ENCODE assay signal across 13 mouse cellular contexts in genomic region chr3:34561709-34562108, GRCm38 (mm10).
DNase-seq lines count a peak whose midpoint lies in the region; ATAC-seq and TF ChIP-seq lines count a peak whose summit lies in the region.
"Had no signal": no experiment of that assay in that cellular context is flagged by ENCODE, and none has a peak within 500 bp of the region (broad histone marks: within the 10 kb centered on the region; RNA-seq: fewer than 3 reads in every experiment).

No protein-coding gene starts in this region.

- no peaks in the 10 kb centered on the region for H3K9me3 ChIP-seq in embryonic facial prominence, embryonic 10.5 days
- H3K9me3 ChIP-seq in forebrain, postnatal 0 days (ENCODE audit: low read length): no peaks in the 10 kb centered on the region
- H3K9me3 ChIP-seq in midbrain, embryonic 12.5 days: no peaks in the 10 kb centered on the region
- H3K9me3 ChIP-seq: embryonic facial prominence, embryonic 12.5 days; kidney, embryonic 15.5 days had no signal

- peaks cover 40% of the 10 kb centered on the region for H3K4me1 ChIP-seq in embryonic facial prominence, embryonic 10.5 days
- H3K4me1 ChIP-seq in forebrain, postnatal 0 days (ENCODE audit: insufficient read depth): no peaks in the 10 kb centered on the region
- H3K4me1 ChIP-seq in midbrain, embryonic 12.5 days: peaks cover 57% of the 10 kb centered on the region
- H3K4me1 ChIP-seq: kidney, embryonic 15.5 days had no signal

- H3K4me2 ChIP-seq in forebrain, postnatal 0 days (ENCODE audit: low read depth): peak overlapping the region; percentile 29
- peak overlapping the region; percentile 53 for H3K4me2 ChIP-seq in midbrain, embryonic 12.5 days (replicated peaks)
- H3K4me2 ChIP-seq: embryonic facial prominence, embryonic 12.5 days; kidney, embryonic 15.5 days had no signal

- WGBS in embryonic facial prominence, embryonic 10.5 days: 35% methylated on average over 5 of the region's 5 CpGs
- 11% methylated on average over 5 of the region's 5 CpGs for WGBS in forebrain, postnatal 0 days
- WGBS in midbrain, embryonic 12.5 days: 22% methylated on average over 5 of the region's 5 CpGs

- TF ChIP-seq CTCF in forebrain, postnatal 0 days (IDR thresholded peaks at IDR 0.05; ENCODE audit: low read depth): no peak

- ATAC-seq in forebrain, postnatal 0 days: peak; percentile 76
- ATAC-seq in midbrain, embryonic 12.5 days (ENCODE audit: low FRiP score, low read depth): peak; percentile 72
- ATAC-seq in monocyte, adult 5-6 weeks (replicated peaks; ENCODE audit: insufficient number of reproducible peaks, low FRiP score, low TSS enrichment, poor library complexity, severe bottlenecking): no peak
- ATAC-seq in erythroblast, adult 5-6 weeks (replicated peaks; ENCODE audit: low FRiP score, poor library complexity, severe bottlenecking): no peak
- ATAC-seq: Patski had no signal

- peak; percentile 33 for DNase-seq in embryonic facial prominence, embryonic 10.5 days (ENCODE audit: low spot score)
- peak; percentile 58 for DNase-seq in forebrain, postnatal 0 days
- DNase-seq in retina, embryonic 14.5 days (ENCODE audit: low spot score): peak; percentile 85
- no peak for DNase-seq in lung, postnatal 4 days
- DNase-seq: adrenal gland, postnatal 14 days; cerebellum, adult 11 months; right cerebral cortex, postnatal 4 days had no signal

- H3K27ac ChIP-seq in embryonic facial prominence, embryonic 10.5 days (replicated peaks): peak overlapping the region; percentile 35; the same call in 1 of the 2 replicates
- H3K27ac ChIP-seq in forebrain, postnatal 0 days (ENCODE audit: low read depth, low read length): peak overlapping the region; percentile 70
- H3K27ac ChIP-seq in midbrain, embryonic 12.5 days (replicated peaks): peak overlapping the region; percentile 69
- H3K27ac ChIP-seq: embryonic facial prominence, embryonic 12.5 days; kidney, embryonic 15.5 days had no signal

- peak overlapping the region; percentile 41 for H3K4me3 ChIP-seq in embryonic facial prominence, embryonic 10.5 days
- H3K4me3 ChIP-seq in forebrain, postnatal 0 days (ENCODE audit: low read depth, low read length): peak overlapping the region; percentile 16
- H3K4me3 ChIP-seq in midbrain, embryonic 12.5 days: peak overlapping the region; percentile 33
- H3K4me3 ChIP-seq: embryonic facial prominence, embryonic 12.5 days; kidney, embryonic 15.5 days had no signal

- peak overlapping the region; percentile 28; the same call in 1 of the 2 replicates for H3K9ac ChIP-seq in forebrain, postnatal 0 days
- peak overlapping the region; percentile 20; the same call in 1 of the 2 replicates for H3K9ac ChIP-seq in midbrain, embryonic 12.5 days (replicated peaks)
- H3K9ac ChIP-seq: embryonic facial prominence, embryonic 12.5 days; kidney, embryonic 15.5 days had no signal

- no peaks in the 10 kb centered on the region; the same call in 1 of the 2 replicates for H3K27me3 ChIP-seq in embryonic facial prominence, embryonic 10.5 days (replicated peaks; ENCODE audit: low read depth, poor library complexity, severe bottlenecking)
- H3K27me3 ChIP-seq in forebrain, postnatal 0 days (ENCODE audit: insufficient read depth, low read length): no peaks in the 10 kb centered on the region
- H3K27me3 ChIP-seq in midbrain, embryonic 12.5 days: peaks cover 7% of the 10 kb centered on the region; the same call in 1 of the 2 replicates
- H3K27me3 ChIP-seq: embryonic facial prominence, embryonic 12.5 days; kidney, embryonic 15.5 days had no signal

- no peaks in the 10 kb centered on the region for H3K36me3 ChIP-seq in embryonic facial prominence, embryonic 10.5 days (replicated peaks)
- no peaks in the 10 kb centered on the region for H3K36me3 ChIP-seq in forebrain, postnatal 0 days (ENCODE audit: insufficient read depth)
- H3K36me3 ChIP-seq in midbrain, embryonic 12.5 days: no peaks in the 10 kb centered on the region
- H3K36me3 ChIP-seq: embryonic facial prominence, embryonic 12.5 days; kidney, embryonic 15.5 days had no signal

Comparison
In these comparisons a context has a peak if more than half of its experiments do, and no peak if none do; other contexts are left out.
1. DNase-seq: peak in embryonic facial prominence, embryonic 10.5 days (single experiment), forebrain, postnatal 0 days (single experiment) and retina, embryonic 14.5 days (single experiment); none in lung, postnatal 4 days (0 of 2).
2. ATAC-seq: peak in forebrain, postnatal 0 days (single experiment) and midbrain, embryonic 12.5 days (single experiment); none in monocyte, adult 5-6 weeks (single experiment) and erythroblast, adult 5-6 weeks (single experiment).
3. Peak in every context shown above with its lines, with median percentiles within 50 percentile points of each other: H3K27ac ChIP-seq and H3K4me3 ChIP-seq.